Mouse (Mus musculus) monocyte, adult 5-6 weeks (primary cell): ENCODE results near the gene Ces1d. TPM values are rescaled to one million over a fixed set of nuclear protein-coding genes. Genes with fewer than 3 reads are reported as not detected.

ENCODE experiments used
- ATAC-seq: fragments of 153-309, 156-312 bp; replicated peaks from 2 replicates; pipeline ENCODE4 v1.8.0; 2017; ENCODE audit warnings: mild to moderate bottlenecking; ENCODE audit not compliant: low TSS enrichment, insufficient number of reproducible peaks, severe bottlenecking, poor library complexity, low FRiP score
- total RNA-seq: library from RNA; stranded (forward); fragments of 200-1000, 200-491, 200-594 nt; gene quantifications from 3 replicates; pipeline ENCODE4 v1.2.3, GENCODE M21; 2017

Ces1d gene
- total RNA-seq, 1 experiment from 2014 or later: not detected

GRCm38 (mm10) chr8:93163363-93163762 lies 34.3 kb downstream of the Ces1d start:
- ATAC-seq: no peak

- ATAC-seq: no peak
Observed at GRCm38 (mm10) chr8:93151401-93151800, 46.2 kb downstream of the Ces1d start.

GRCm38 (mm10) chr8:93147331-93147730 lies 50.3 kb downstream of the Ces1d start:
- no peak for ATAC-seq

GRCm38 (mm10) chr8:93140696-93141095 lies 56.9 kb downstream of the Ces1d start:
- no peak for ATAC-seq

GRCm38 (mm10) chr8:93132196-93132595 lies 65.4 kb downstream of the Ces1d start:
- no peak for ATAC-seq

- no peak for ATAC-seq
Observed at GRCm38 (mm10) chr8:93131233-93131980, 66.2 kb downstream of the Ces1d start, which contains the start of gene Ces1c. TSS of gene Ces1c (minus strand) at chr8:93131283.

GRCm38 (mm10) chr8:93126476-93126875 lies 71.2 kb downstream of the Ces1d start:
- no peak for ATAC-seq

- no peak for ATAC-seq
Observed at GRCm38 (mm10) chr8:93122005-93122404, 75.6 kb downstream of the Ces1d start.

Other genes starting within 250 kb of the Ces1d start
- gene Slc6a2, start 237.8 kb downstream of the Ces1d start, total RNA-seq: 0.19 TPM in 1 of 3 replicates, not detected in the others
- gene Ces1a, start 149.6 kb downstream of the Ces1d start, total RNA-seq: 0.29 TPM in 1 of 3 replicates, not detected in the others
- not detected in 3 replicates for gene Ces1b, start 117.8 kb downstream of the Ces1d start, total RNA-seq
- 0.29 TPM in 1 of 3 replicates, not detected in the others for gene Ces1c, start 66.6 kb downstream of the Ces1d start, total RNA-seq
- not detected in 3 replicates for gene Ces1e, start 31.8 kb upstream of the Ces1d start, total RNA-seq
- not detected in 3 replicates for gene Ces1f, start 81.9 kb upstream of the Ces1d start, total RNA-seq
- not detected in 3 replicates for gene Ces1g, start 139.5 kb upstream of the Ces1d start, total RNA-seq
- gene Ces1h, start 181.9 kb upstream of the Ces1d start, total RNA-seq: not detected in 3 replicates